Mouse (Mus musculus) limb, embryonic 15.5 days (tissue): ENCODE measurements around the gene Tle4. TPM values are rescaled to one million over a fixed set of nuclear protein-coding genes. Genes with fewer than 3 reads are reported as not detected.

Source experiments
- ATAC-seq: fragments of 200-750 bp; cut with Nextera tagmentation; 2 replicates; pipeline ENCODE4 v1.8.0; 2017; ENCODE audit warnings: low read depth, moderate TSS enrichment; ENCODE audit not compliant: insufficient number of reproducible peaks, low FRiP score, low TSS enrichment
- H3K27ac ChIP-seq: fragments of 300-500 bp; sonication (generic); 2 replicates; pipeline ENCODE4 v1.5.1; 2015; ENCODE audit warnings: moderate library complexity, mild to moderate bottlenecking, inconsistent platforms
- H3K27me3 ChIP-seq: fragments of 300-500 bp; sonication (generic); 2 replicates; pipeline ENCODE4 v1.6.1; 2015; ENCODE audit warnings: inconsistent platforms
- H3K36me3 ChIP-seq: fragments of 300-500 bp; sonication (generic); 2 replicates; pipeline ENCODE4 v1.6.1; 2015; ENCODE audit warnings: inconsistent platforms
- H3K4me1 ChIP-seq: fragments of 300-500 bp; sonication (generic); 2 replicates; pipeline ENCODE4 v1.6.1; 2015; ENCODE audit warnings: inconsistent platforms
- H3K4me2 ChIP-seq: fragments of 300-500 bp; sonication (generic); 2 replicates; pipeline ENCODE4 v1.6.1; 2015; ENCODE audit warnings: mild to moderate bottlenecking, inconsistent platforms
- H3K4me3 ChIP-seq: fragments of 300-500 bp; sonication (generic); 2 replicates; pipeline ENCODE4 v1.5.1; 2015; ENCODE audit warnings: mild to moderate bottlenecking, inconsistent platforms
- H3K9ac ChIP-seq: fragments of 300-500 bp; sonication (generic); 2 replicates; pipeline ENCODE4 v1.6.1; 2015; ENCODE audit warnings: inconsistent platforms
- H3K9me3 ChIP-seq: fragments of 300-500 bp; sonication (generic); 2 replicates; pipeline ENCODE4 v1.6.1; 2016; ENCODE audit warnings: inconsistent platforms
- WGBS: fragments of 180-500 bp; shearing (Covaris S2); methylation state at CpG from one replicate; pipeline ENCODE4 v1.1.7; 2015; 5-methylcytosine and 5-hydroxymethylcytosine counted together
- polyA plus RNA-seq: library from polyadenylated mRNA; unstranded; fragments of >200 nt; fragmentation: Nextera tagmentation; extraction: Ambion mirVana; gene quantifications from 2 replicates; pipeline ENCODE4 v1.2.1, GENCODE M21; 2015

The Tle4 gene
- polyA plus RNA-seq, 1 experiment from 2014 or later = 14.6 TPM

DNA sequence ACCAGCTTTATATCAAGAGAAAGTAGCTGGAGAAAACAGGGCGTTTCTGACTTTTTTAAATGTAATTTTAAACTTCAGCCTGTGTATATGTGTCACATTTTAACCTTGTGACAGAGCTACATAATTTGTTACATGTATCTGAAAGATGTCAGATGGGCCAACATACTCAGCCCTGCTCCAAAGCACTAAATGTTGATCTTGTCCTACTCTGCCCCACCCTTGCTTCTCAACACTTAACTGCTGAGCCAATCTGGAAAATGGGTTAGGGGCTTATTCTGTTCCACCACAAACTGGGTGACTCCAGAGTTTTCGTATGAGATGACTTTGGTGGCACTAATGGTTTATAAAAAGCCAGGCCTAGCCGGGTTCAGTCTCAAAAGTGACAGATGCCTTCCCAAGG, 2.5 kb upstream of the Tle4 start:
- 66% methylated on average over 3 of the region's 3 CpGs for WGBS
- no peaks in the 10 kb centered on the region for H3K9me3 ChIP-seq
- ATAC-seq = no peak
- H3K4me3 ChIP-seq = no peak overlapping the region
- no peak overlapping the region for H3K4me2 ChIP-seq
- H3K4me1 ChIP-seq = peaks cover 16% of the 10 kb centered on the region
- no peaks in the 10 kb centered on the region for H3K36me3 ChIP-seq
- no peaks in the 10 kb centered on the region for H3K27me3 ChIP-seq
- H3K27ac ChIP-seq = no peak overlapping the region
- no peak overlapping the region for H3K9ac ChIP-seq

DNA sequence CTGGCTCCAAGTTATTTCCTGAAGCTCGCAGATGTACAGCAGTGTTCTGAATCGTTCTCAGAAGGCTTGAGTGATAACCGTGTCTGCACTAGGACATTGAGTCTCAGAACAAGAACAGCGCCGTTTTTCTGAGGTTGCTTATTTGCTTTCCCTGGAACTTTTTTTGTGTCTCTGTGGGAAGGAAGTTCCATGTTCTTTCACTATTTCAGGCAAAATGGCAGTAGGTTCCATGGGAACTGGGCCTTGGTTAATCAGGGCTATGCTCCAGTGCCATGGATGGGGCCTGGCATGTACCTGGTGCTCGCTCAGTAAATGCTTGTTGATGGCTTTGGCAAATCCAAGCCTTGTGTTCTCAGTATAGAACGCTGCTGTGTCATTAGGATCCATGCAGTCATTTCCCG, 2.0 kb upstream of the Tle4 start:
- no peak overlapping the region for H3K4me2 ChIP-seq
- ATAC-seq = no peak
- no peak overlapping the region for H3K9ac ChIP-seq
- no peak overlapping the region for H3K27ac ChIP-seq
- no peaks in the 10 kb centered on the region for H3K9me3 ChIP-seq
- H3K36me3 ChIP-seq = no peaks in the 10 kb centered on the region
- H3K27me3 ChIP-seq = no peaks in the 10 kb centered on the region
- H3K4me1 ChIP-seq = peaks cover 18% of the 10 kb centered on the region
- no peak overlapping the region for H3K4me3 ChIP-seq
- WGBS = 59% methylated on average over 8 of the region's 8 CpGs

GRCm38 (mm10) chr19:14598690-14599288, 938 bp upstream of the Tle4 start:
- peak overlapping the region; percentile 56 for H3K9ac ChIP-seq
- no peaks in the 10 kb centered on the region for H3K27me3 ChIP-seq
- H3K27ac ChIP-seq = peak overlapping the region; percentile 96
- under 1% methylated on average over 46 of the region's 46 CpGs for WGBS
- H3K4me2 ChIP-seq = peak overlapping the region; percentile 69
- no peaks in the 10 kb centered on the region for H3K9me3 ChIP-seq
- H3K36me3 ChIP-seq = no peaks in the 10 kb centered on the region
- peak overlapping the region; percentile 68 for H3K4me3 ChIP-seq
- ATAC-seq = peak; percentile 30
- peaks cover 21% of the 10 kb centered on the region for H3K4me1 ChIP-seq

DNA sequence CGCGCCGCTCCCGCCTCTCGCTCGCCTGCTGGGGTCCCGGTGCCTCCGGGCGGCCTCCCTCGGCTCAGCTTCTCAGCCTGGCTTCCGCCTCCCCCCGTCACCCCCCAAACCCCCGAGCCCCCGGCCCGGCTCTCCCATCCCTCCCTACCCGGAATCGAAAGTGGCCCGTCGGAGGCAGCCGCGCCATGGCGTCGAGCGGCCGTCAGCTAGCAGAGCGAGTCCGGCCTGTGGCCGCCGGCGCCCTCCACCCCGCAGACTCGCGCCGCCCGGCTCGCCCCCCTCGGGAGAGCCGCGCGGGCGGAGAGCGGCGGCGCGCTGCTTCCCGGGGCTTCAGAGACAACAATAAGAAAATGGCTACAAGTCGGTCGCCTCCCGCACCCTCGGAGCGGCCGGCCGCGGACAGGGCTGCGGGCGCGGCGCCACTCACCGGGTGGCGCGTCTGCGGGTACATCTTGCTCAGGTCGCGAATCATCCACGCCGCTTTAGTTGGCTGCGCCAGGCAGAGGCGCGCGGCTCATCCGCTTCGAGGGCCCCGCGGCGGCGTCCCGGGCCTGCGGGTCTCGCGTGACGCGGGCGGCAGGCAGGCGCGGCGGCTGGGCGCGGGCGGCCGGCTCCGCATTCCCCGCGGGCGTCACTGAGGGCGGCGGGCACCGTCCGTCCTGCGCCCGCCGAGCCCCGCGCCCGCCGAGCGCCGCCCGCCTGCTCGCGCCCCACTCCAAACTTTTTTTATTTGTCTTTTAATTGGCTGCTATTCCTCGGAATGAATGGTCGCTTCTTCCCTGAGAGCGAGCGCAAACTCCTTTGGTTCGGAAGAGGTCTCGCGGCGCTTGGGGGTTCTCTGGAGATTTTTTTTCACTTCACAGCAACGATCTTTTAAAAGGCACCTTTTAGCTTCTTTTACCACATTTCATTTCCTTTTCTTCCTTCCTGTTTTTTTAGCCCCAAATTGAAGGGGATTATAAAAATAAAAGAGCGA, 622 bp downstream of the Tle4 start:
- ATAC-seq = no peak

DNA sequence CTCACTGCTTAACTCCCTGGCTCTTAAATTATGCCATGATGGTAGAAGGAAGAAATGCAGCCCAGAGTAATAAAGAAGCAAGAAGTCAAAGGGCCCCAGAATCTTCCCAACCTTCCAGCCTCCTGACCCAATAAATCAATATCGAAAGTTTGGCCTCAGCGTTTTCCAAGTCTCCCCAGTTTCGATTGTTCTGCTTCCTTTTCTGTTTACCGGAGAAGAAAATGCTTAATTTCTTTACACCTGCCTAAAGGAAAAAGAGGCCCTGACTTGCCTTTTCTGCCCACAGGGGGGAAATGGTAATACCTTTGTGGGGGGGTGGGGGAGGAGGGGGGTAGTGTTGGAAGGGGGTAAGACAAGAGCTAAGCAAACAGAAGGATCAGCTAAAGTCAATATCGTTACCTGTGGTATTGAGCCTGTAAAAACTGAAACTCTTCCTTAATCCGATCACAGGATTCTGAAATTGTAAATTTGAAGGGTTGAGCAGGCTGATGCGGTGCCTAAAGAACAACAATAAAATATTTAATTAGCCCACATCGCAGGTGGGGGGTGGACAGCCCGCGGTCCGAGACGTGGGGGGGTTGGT, 1.4 kb downstream of the Tle4 start:
- Histone ChIP-seq H3K36me3 (0 out of 2 replicates have a peak, but pooled peaks cover 4% of the 10 kb centered on the region), H3K27ac (peak overlapping the region; percentile 99), H3K4me2 (peak overlapping the region; percentile 50), H3K27me3 (no peaks in the 10 kb centered on the region), H3K4me1 (peaks cover 26% of the 10 kb centered on the region), H3K9ac (peak overlapping the region; percentile 75), H3K9me3 (no peaks in the 10 kb centered on the region), H3K4me3 (peak overlapping the region; percentile 68)
- ATAC-seq = no peak
- WGBS = 2% methylated on average over 12 of the region's 12 CpGs

More for the DNA sequence above, 622 bp downstream of the Tle4 start:
- no peaks in the 10 kb centered on the region for H3K9me3 ChIP-seq
- H3K4me3 ChIP-seq = peak overlapping the region; percentile 68
- peak overlapping the region; percentile 50 for H3K4me2 ChIP-seq
- no peaks in the 10 kb centered on the region for H3K36me3 ChIP-seq
- H3K9ac ChIP-seq = peak overlapping the region; percentile 75
- H3K27me3 ChIP-seq = no peaks in the 10 kb centered on the region
- peak overlapping the region; percentile 99 for H3K27ac ChIP-seq
- under 1% methylated on average over 110 of the region's 120 CpGs for WGBS
- peaks cover 24% of the 10 kb centered on the region for H3K4me1 ChIP-seq

DNA sequence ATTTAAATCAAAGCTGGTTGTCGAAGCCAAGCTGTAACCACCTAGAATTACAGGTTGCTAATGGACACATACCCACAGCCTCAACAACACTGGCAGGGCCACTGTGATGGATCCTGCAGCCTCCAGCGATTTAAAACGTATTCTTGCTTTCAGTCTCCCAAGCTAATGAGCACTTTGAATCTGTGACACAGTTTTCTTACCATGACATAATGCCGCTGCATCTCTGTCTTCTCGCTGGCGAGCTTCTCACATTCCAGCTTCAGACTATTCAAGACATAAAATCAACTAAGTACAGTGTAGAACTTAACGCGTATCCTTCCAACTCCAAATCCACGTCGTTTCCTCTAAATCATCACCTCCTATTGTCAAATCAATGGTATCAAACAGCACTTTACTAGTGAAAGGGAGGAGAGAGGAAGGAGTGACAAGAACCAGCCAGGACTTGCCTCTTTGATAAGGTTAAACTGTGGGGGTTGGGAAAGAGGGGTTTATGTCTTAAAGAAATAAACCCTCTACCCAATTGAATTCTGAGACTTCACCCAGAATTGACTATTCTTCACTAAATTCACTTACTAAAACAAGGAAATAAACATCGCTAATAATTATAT, 2.4 kb downstream of the Tle4 start:
- no peak overlapping the region for H3K9ac ChIP-seq
- H3K27me3 ChIP-seq = no peaks in the 10 kb centered on the region
- H3K4me2 ChIP-seq = peak overlapping the region; percentile 50
- no peak for ATAC-seq
- peak overlapping the region; percentile 68 for H3K4me3 ChIP-seq
- H3K36me3 ChIP-seq = 0 out of 2 replicates have a peak, but pooled peaks cover 6% of the 10 kb centered on the region
- WGBS = 12% methylated on average over 11 of the region's 11 CpGs
- H3K4me1 ChIP-seq = peaks cover 26% of the 10 kb centered on the region
- no peak overlapping the region for H3K27ac ChIP-seq
- H3K9me3 ChIP-seq = no peaks in the 10 kb centered on the region

DNA sequence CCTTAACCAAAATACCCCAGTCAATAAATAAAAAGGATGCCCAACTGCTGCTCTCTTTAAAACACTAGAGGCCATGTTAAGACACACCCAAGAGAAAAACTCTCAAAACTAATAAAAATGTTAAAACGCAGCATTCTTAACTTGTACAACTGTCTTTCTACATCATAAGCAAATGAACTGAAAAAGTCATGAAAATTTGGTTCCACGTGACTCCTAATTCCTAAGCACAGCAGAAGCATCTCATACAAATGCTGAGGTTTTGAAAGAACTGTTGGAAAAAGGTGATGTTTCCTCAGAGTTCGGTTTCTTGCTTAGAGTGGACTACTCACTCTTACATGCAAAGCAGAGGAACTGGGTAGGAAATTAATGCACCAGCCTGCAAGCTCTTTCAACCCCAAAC, 3.3 kb downstream of the Tle4 start:
- Histone ChIP-seq H3K4me2 (peak overlapping the region; percentile 34), H3K4me1 (peaks cover 22% of the 10 kb centered on the region), H3K27me3 (no peaks in the 10 kb centered on the region), H3K4me3 (peak overlapping the region; percentile 68), H3K27ac (no peak overlapping the region), H3K36me3 (0 out of 2 replicates have a peak, but pooled peaks cover 10% of the 10 kb centered on the region), H3K9me3 (no peaks in the 10 kb centered on the region), H3K9ac (no peak overlapping the region)
- WGBS = 36% methylated on average over 3 of the region's 3 CpGs
- no peak for ATAC-seq

DNA sequence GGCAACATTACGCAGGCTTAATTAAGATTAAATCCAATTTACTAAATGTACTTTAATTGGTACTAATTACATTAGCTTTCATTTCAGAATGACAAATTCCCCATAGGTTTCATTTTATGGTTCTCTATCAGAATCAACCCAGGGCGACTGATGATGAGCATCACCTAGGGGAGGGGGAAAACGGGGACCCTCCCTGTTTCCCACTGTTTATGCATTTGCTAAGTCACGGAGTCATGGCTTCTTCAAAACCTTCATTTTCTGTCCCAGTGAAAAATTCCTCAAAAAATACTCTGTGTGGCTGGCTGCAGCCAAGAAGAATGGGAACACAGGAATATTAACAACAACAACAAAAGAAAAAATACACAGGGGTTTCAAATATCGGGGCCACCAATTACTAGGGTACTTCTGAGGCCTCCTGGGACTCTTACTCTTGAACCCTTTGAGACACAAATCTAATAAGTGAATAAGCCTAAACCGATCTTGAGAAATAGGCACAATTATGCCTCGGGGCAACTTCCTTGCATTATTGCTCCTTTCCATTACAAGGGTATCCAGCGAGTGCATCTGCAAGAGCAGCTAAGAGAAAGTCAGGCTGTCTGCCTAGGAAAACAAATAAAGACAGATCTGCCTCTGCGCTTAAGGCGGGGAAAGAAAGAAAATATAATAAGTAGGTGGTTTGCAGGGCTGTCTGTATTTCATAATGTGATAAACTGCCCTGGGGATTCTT, 5.9 kb downstream of the Tle4 start:
- WGBS = 60% methylated on average over 10 of the region's 10 CpGs
- Histone ChIP-seq H3K4me2 (no peak overlapping the region), H3K4me1 (peaks cover 26% of the 10 kb centered on the region), H3K4me3 (no peak overlapping the region), H3K27me3 (no peaks in the 10 kb centered on the region), H3K36me3 (0 out of 2 replicates have a peak, but pooled peaks cover 10% of the 10 kb centered on the region), H3K9me3 (no peaks in the 10 kb centered on the region), H3K27ac (no peak overlapping the region), H3K9ac (no peak overlapping the region)
- no peak for ATAC-seq

GRCm38 (mm10) chr19:14590154-14590553, 7.7 kb downstream of the Tle4 start:
- 70% methylated on average over 7 of the region's 7 CpGs for WGBS
- no peaks in the 10 kb centered on the region for H3K27me3 ChIP-seq
- no peak overlapping the region for H3K9ac ChIP-seq
- no peak for ATAC-seq
- no peaks in the 10 kb centered on the region for H3K9me3 ChIP-seq
- H3K36me3 ChIP-seq = 0 out of 2 replicates have a peak, but pooled peaks cover 10% of the 10 kb centered on the region
- peaks cover 35% of the 10 kb centered on the region for H3K4me1 ChIP-seq
- no peak overlapping the region for H3K27ac ChIP-seq
- no peak overlapping the region for H3K4me2 ChIP-seq
- H3K4me3 ChIP-seq = no peak overlapping the region

DNA sequence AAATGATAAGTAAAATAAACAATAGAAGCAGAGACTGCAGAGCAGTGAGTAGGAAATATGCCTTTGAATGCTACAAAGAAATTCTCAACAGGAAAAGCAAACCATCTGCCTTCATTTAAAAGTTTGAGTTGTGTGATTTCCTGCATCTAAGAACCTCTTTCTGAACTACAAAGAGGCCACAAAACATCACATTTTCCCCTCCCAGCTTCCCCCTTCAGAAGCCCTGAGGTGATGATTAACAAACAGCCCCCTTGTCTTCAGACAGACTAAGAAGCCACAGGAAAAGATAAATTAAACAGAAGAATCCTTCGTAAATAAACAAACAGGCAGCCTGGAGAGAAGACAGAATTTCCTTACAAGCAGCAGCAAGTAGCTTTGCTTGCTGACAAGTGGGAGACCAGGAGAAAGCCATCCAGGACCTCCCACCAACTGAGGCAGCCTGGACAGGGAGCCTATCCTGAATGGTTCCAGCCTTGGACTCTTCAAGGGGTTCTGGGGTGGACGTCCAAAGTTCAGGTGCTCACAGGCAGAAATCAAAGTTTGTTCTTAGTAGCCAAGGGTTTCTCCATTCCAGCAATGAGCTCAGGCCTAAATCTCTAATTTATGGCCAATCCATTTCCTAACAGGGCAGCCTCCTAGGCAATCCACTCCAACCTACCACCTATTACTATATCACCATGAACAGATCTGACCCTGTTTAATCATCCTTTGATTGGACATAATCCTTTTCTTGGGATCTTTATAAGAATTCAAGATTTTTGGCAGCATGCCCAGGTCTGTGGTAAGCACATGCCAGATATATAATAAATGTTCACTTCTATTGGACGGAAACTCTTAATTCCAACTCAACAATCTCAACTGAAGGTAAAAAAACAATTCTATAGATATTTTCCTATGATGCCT, 9.4 kb downstream of the Tle4 start:
- H3K4me1 ChIP-seq = peaks cover 28% of the 10 kb centered on the region
- no peaks in the 10 kb centered on the region for H3K27me3 ChIP-seq
- H3K4me2 ChIP-seq = no peak overlapping the region
- H3K27ac ChIP-seq = 0 out of 2 replicates have a peak overlapping the region, but pooled peaks have one; percentile 13
- H3K36me3 ChIP-seq = 0 out of 2 replicates have a peak, but pooled peaks cover 10% of the 10 kb centered on the region
- no peak for ATAC-seq
- no peak overlapping the region for H3K9ac ChIP-seq
- H3K4me3 ChIP-seq = no peak overlapping the region
- H3K9me3 ChIP-seq = no peaks in the 10 kb centered on the region
- WGBS = 21% methylated on average over 3 of the region's 3 CpGs
